Mouse (Mus musculus) ES-E14 (cell line): ENCODE results near the gene Lbx1. TPM values are rescaled to one million over a fixed set of nuclear protein-coding genes. Genes with fewer than 3 reads are reported as not detected.
A peak's percentile ranks its signal among the peaks of the same experiment; 100 is the strongest.

ENCODE experiments used
- DNase-seq: peaks from one replicate; pipeline ENCODE4 v3.0.0-alpha.2; 2013; ENCODE audit warnings: low read depth, low spot score
- H3K27ac ChIP-seq: 2 replicates; pipeline ENCODE4 v1.5.1; 2012; ENCODE audit warnings: low read depth, mild to moderate bottlenecking, low read length, moderate library complexity, mixed read lengths; ENCODE audit not compliant: poor library complexity, insufficient read depth, severe bottlenecking
- H3K36me3 ChIP-seq: 2 replicates; pipeline ENCODE4 v1.6.1; 2012; ENCODE audit warnings: mild to moderate bottlenecking, low read length, moderate library complexity, mixed read lengths; ENCODE audit not compliant: control insufficient read depth, poor library complexity, insufficient read depth, severe bottlenecking
- H3K4me1 ChIP-seq, 2 experiments: fragments of 150-350 bp in 1 of 2; sonication (generic) in 1 of 2; 2 replicates each; pipeline ENCODE4 v1.6.1; 2012; ENCODE audit warnings: low read length in 2 of 2, mild to moderate bottlenecking in 1 of 2, mixed read lengths in 1 of 2; ENCODE audit not compliant: control insufficient read depth in 2 of 2, insufficient read depth in 2 of 2, poor library complexity in 1 of 2
- H3K4me3 ChIP-seq, 2 experiments: fragments of 150-350 bp in 1 of 2; sonication (generic) in 1 of 2; 2 replicates each; pipeline ENCODE4 v1.5.1; 2012; ENCODE audit warnings: low read length in 2 of 2, low read depth in 1 of 2, mild to moderate bottlenecking in 1 of 2, mixed read lengths in 1 of 2; ENCODE audit not compliant: insufficient read depth in 1 of 2, poor library complexity in 1 of 2, severe bottlenecking in 1 of 2
- H3K9ac ChIP-seq: 2 replicates; pipeline ENCODE4 v1.6.1; 2012; ENCODE audit warnings: low read depth, mild to moderate bottlenecking, low read length, mixed read lengths; ENCODE audit not compliant: poor library complexity, insufficient read depth, severe bottlenecking
- H3K9me3 ChIP-seq: fragments of 150-350 bp; sonication (generic); 2 replicates; pipeline ENCODE4 v1.6.1; 2012; ENCODE audit warnings: low read depth, mild to moderate bottlenecking, low read length; ENCODE audit not compliant: control insufficient read depth, insufficient read depth
- CHD2 ChIP-seq: IDR thresholded peaks from 2 replicates; pipeline ENCODE4 v1.6.1; 2014; ENCODE audit warnings: mild to moderate bottlenecking, low read depth, low read length, inconsistent platforms
- HCFC1 ChIP-seq: IDR thresholded peaks from 2 replicates; pipeline ENCODE4 v1.6.1; 2012; ENCODE audit warnings: low read length, inconsistent platforms, borderline replicate concordance; ENCODE audit not compliant: insufficient read depth
- MAFK ChIP-seq: IDR thresholded peaks from 2 replicates; pipeline ENCODE4 v1.6.1; 2014; ENCODE audit warnings: mild to moderate bottlenecking, low read depth, low read length, inconsistent platforms; ENCODE audit not compliant: insufficient read depth
- ZC3H11A ChIP-seq: IDR thresholded peaks from 2 replicates; pipeline ENCODE4 v1.6.1; 2012; ENCODE audit warnings: low read depth, mild to moderate bottlenecking, inconsistent platforms, low read length, borderline replicate concordance
- ZNF384 ChIP-seq: IDR thresholded peaks from 2 replicates; pipeline ENCODE4 v1.6.1; 2012; ENCODE audit warnings: low read depth, low read length, inconsistent platforms
- in situ Hi-C, 2 experiments: fragments of 600-800 bp; cut with MboI; formaldehyde crosslinking; loops; one replicate each; pipeline ENCODE4 v1.15.1; 2025; ENCODE audit warnings: low sequenced_read_pairs in 2 of 2, inconsistent platforms in 1 of 2; ENCODE audit not compliant: unreplicated experiment in 2 of 2
- total RNA-seq: library from RNA; depleted of rRNA; stranded (reverse); fragments of 300-350 nt; gene quantifications from 2 replicates; pipeline ENCODE4 v1.2.3, GENCODE M21; 2012

The Lbx1 gene
- total RNA-seq, 1 experiment: 0.22 TPM

DNA sequence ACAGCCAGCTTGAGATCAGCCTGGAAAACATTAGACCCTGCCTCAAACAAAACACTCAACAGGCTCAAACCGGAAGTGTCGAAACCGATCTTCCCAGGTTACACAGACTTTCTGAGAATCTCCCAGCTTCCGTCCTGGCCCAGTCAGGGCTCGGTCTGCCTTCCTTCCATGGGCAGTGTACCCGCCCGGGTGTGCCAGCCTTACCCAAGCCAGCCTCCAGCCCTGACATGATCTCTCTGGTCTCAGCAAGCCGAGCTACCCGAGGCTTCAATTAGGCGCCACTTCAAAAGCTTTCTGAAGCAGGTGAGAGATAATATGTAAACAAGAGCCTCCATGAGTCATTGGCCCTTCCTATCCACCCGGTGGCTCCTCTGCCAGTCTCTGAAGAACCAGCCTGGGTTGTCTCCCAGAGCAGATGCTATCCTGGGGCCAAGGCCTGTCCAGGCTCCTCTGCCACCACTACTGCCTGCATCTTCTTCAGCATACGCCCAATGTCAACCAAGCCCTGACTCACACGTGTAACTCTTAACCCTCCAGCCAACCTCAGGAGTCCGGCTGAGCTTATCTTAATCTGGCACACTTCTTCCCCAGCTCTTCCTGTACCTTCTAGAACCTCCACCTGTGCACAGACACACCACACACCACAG is 25.7 kb downstream of the Lbx1 start:
- Histone ChIP-seq H3K9ac (no peak overlapping the region), H3K4me1 (peaks cover 0 to 14% of the 10 kb centered on the region in 2 experiments; a peak in 2 of 4 replicates), H3K4me3 (no peak overlapping the region), H3K9me3 (no peaks in the 10 kb centered on the region), H3K36me3 (no peaks in the 10 kb centered on the region), H3K27ac (no peak overlapping the region)
- in situ Hi-C loops: loop anchor here in 1 of 2 experiments (10.0 kb wide), 1 partner anchor 225 kb away; no protein-coding TSS in a partner anchor
- no peak for DNase-seq
- TF ChIP-seq CHD2 (no peak), ZC3H11A (no peak), HCFC1 (no peak), MAFK (no peak), ZNF384 (no peak)

- Histone ChIP-seq H3K4me1 (peaks cover 0 to 14% of the 10 kb centered on the region in 2 experiments; a peak in 2 of 4 replicates), H3K4me3 (no peak overlapping the region), H3K36me3 (no peaks in the 10 kb centered on the region), H3K27ac (no peak overlapping the region), H3K9me3 (no peaks in the 10 kb centered on the region), H3K9ac (no peak overlapping the region)
- in situ Hi-C loops: no loop called here
- TF ChIP-seq CHD2 (no peak), ZNF384 (no peak), MAFK (no peak), ZC3H11A (no peak), HCFC1 (no peak)
- no peak for DNase-seq
Measured at GRCm38 (mm10) chr19:45209191-45209590, 26.4 kb downstream of the Lbx1 start.

DNA sequence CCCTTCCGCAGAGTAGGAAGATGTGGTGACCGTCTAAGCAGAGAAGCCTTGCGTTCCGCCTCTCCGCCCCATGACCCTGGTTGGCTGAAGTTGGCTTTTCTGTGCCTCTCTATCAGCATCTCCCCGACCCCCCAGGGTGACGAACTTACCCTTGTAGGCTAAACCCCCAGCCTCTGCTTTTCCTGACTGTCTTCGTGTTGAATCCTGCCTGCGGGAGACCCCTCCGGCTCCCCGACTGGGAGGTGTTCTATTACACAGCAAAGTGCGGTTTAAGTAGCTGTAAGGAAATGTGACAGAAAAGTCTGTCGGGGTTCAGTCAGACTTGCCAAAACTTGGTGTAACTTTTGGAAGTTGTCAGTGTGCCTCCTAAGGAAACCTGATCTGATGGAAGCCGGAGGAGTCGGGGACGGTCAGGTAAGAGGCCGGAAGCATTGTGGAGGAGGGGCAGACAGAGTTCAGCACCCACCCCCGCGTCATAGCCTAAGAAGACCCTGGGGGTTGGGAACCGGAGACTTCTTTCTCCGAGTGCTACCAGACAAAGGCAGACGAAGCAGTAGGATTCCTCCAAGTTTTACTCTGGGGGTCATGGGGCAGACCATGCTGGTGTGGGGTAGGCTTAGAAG is 27.1 kb downstream of the Lbx1 start:
- Histone ChIP-seq H3K4me1 (peaks cover 0 to 14% of the 10 kb centered on the region in 2 experiments; a peak in 2 of 4 replicates), H3K9ac (peak overlapping the region; percentile 44), H3K27ac (peak overlapping the region; percentile 76), H3K9me3 (no peaks in the 10 kb centered on the region), H3K36me3 (no peaks in the 10 kb centered on the region), H3K4me3 (peak overlapping the region; percentile 50 to 59)
- in situ Hi-C loops: no loop called here
- TF ChIP-seq ZC3H11A: no peak
- no peak for TF ChIP-seq HCFC1
- TF ChIP-seq CHD2: no peak
- no peak for TF ChIP-seq MAFK
- no peak for TF ChIP-seq ZNF384
- no peak for DNase-seq

GRCm38 (mm10) chr19:45207662-45208437 is 27.8 kb downstream of the Lbx1 start:
- in situ Hi-C loops: no loop called here
- TF ChIP-seq MAFK (no peak), ZC3H11A (no peak), CHD2 (no peak)
- Histone ChIP-seq H3K9me3 (no peaks in the 10 kb centered on the region), H3K9ac (peak overlapping the region; percentile 44), H3K27ac (peak overlapping the region; percentile 76), H3K4me1 (peaks cover 0 to 14% of the 10 kb centered on the region in 2 experiments; a peak in 2 of 4 replicates), H3K36me3 (no peaks in the 10 kb centered on the region), H3K4me3 (peak overlapping the region; percentile 50 to 59)
- DNase-seq: no peak
